Mouse (Mus musculus): ENCODE data around the gene Cmtm5. TPM values are rescaled to one million over a fixed set of nuclear protein-coding genes. Genes with fewer than 3 reads are reported as not detected.

The Cmtm5 gene
- total and polyA plus RNA-seq, 3 experiments = not detected

GRCm38 (mm10) chr14:54939434-54940175 lies 3.5 kb downstream of the Cmtm5 start (continued):
- TF ChIP-seq USF2 (IDR thresholded peaks at IDR 0.05; ENCODE audit: borderline replicate concordance in 1 of 2, insufficient read depth in 1 of 2, low read depth in 1 of 2, low read length in 2 of 2) (no peak), MAFK (IDR thresholded peaks at IDR 0.05; ENCODE audit: borderline replicate concordance, low read depth, low read length) (no peak), USF1 (IDR thresholded peaks at IDR 0.05; ENCODE audit: low read depth, low read length) (no peak), ELF1 (IDR thresholded peaks at IDR 0.05; ENCODE audit: low read depth, low read length) (no peak), BHLHE40 (IDR thresholded peaks at IDR 0.05; ENCODE audit: borderline replicate concordance, low read depth, low read length) (no peak), CHD1 (IDR thresholded peaks at IDR 0.05; ENCODE audit: low read depth, low read length) (no peak), POLR2AphosphoS2 (IDR thresholded peaks at IDR 0.05; ENCODE audit: low read length) (no peak), MEF2A (IDR thresholded peaks at IDR 0.05; ENCODE audit: extremely low read depth, insufficient replicate concordance, low read depth, low read length, poor library complexity, severe bottlenecking) (no peak), HCFC1 (IDR thresholded peaks at IDR 0.05; ENCODE audit: low read depth, low read length) (no peak), TBP (IDR thresholded peaks at IDR 0.05; ENCODE audit: low read depth, low read length) (no peak)

GRCm38 (mm10) chr14:54940176-54940530 lies 4.1 kb downstream of the Cmtm5 start:
- Histone ChIP-seq H3K27ac (ENCODE audit: control insufficient read depth, low read depth, low read length) (no peak overlapping the region), H3K79me2 (ENCODE audit: control insufficient read depth, insufficient read depth, low read length, poor library complexity) (no peaks in the 10 kb centered on the region), H3K36me3 (ENCODE audit: control insufficient read depth in 1 of 2, insufficient read depth in 2 of 2, low read length in 2 of 2) (peaks cover 0 to 5% of the 10 kb centered on the region in 2 experiments; a peak in 1 of 4 replicates), H3K9ac (ENCODE audit: control insufficient read depth, low read depth, low read length, poor library complexity, severe bottlenecking) (no peak overlapping the region), H3K27me3 (ENCODE audit: control insufficient read depth in 1 of 2, insufficient read depth in 2 of 2, low read length in 2 of 2) (0 out of 4 replicates have a peak, but pooled peaks cover 0 to under 1% of the 10 kb centered on the region in 2 experiments), H3K4me3 (ENCODE audit: control insufficient read depth in 1 of 2, insufficient read depth in 1 of 2, low read depth in 2 of 2, low read length in 2 of 2) (no peak overlapping the region), H3K9me3 (replicated peaks; ENCODE audit: insufficient read depth, low read length) (no peaks in the 10 kb centered on the region), H3K4me1 (ENCODE audit: control insufficient read depth in 1 of 2, insufficient read depth in 2 of 2, low read length in 2 of 2) (peaks cover 0 to 8% of the 10 kb centered on the region in 2 experiments; a peak in 1 of 4 replicates)
- TF ChIP-seq USF1 (IDR thresholded peaks at IDR 0.05; ENCODE audit: low read depth, low read length) = no peak
- no peak for TF ChIP-seq MEF2A (IDR thresholded peaks at IDR 0.05; ENCODE audit: extremely low read depth, insufficient replicate concordance, low read depth, low read length, poor library complexity, severe bottlenecking)
- no peak for TF ChIP-seq GABPA (IDR thresholded peaks at IDR 0.05; ENCODE audit: low read depth, low read length)
- DNase-seq (ENCODE audit: low read depth, low spot score) = no peak

DNA sequence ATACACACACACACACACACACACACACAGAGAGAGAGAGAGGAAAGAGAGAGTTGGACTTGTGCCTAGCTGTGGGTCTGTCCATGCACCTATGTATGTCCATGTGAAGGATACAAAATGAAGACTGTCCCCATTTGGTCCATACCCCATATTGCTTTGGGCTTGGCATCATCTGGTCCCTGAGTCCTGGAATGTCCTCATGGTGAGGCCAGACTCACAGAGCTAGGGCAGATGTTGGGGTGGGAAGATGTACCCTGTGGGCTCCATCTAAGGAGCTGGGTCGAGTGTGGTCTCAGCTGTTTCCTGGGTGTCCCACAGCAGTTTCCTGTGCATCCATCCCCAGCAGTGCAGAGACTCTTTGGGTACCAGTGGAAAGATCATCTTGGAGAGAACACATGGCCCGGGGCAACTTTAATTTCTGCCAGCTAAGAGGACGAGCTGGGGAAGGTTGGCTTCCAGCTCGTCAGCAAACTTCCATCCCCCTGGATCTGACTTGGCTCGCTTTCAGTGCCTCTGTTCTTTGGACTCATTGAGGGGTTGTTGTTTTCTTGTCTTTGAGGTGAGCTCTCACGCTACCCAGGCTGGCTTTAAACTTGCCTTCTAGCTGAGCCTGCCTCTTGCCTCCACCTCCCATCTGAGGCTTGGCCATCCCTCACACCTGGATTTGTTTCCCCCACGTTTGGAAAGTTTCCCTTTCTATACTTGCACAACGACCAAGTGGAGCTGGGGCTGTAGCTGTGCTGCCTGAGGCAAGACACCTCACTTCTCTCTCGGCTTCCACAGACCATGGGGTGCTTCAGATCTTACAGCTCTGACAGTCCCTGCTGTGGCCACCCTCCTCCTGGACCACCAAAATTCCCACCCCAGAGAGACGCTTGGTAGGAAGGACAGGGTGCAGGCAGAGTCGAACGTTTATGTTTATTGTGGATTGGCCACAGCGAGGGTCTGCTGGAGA lies 5.2 kb downstream of the Cmtm5 start:
- Histone ChIP-seq H3K4me1 (ENCODE audit: control insufficient read depth in 1 of 2, insufficient read depth in 2 of 2, low read length in 2 of 2) (peaks cover 0 to 8% of the 10 kb centered on the region in 2 experiments; a peak in 1 of 4 replicates), H3K79me2 (ENCODE audit: control insufficient read depth, insufficient read depth, low read length, poor library complexity) (no peaks in the 10 kb centered on the region), H3K9ac (ENCODE audit: control insufficient read depth, low read depth, low read length, poor library complexity, severe bottlenecking) (no peak overlapping the region), H3K27ac (ENCODE audit: control insufficient read depth, low read depth, low read length) (no peak overlapping the region), H3K9me3 (replicated peaks; ENCODE audit: insufficient read depth, low read length) (no peaks in the 10 kb centered on the region), H3K27me3 (ENCODE audit: control insufficient read depth in 1 of 2, insufficient read depth in 2 of 2, low read length in 2 of 2) (no peaks in the 10 kb centered on the region; a peak in 1 of 4 replicates), H3K36me3 (ENCODE audit: control insufficient read depth in 1 of 2, insufficient read depth in 2 of 2, low read length in 2 of 2) (peaks cover 0 to 5% of the 10 kb centered on the region in 2 experiments; a peak in 1 of 4 replicates), H3K4me3 (ENCODE audit: control insufficient read depth in 1 of 2, insufficient read depth in 1 of 2, low read depth in 2 of 2, low read length in 2 of 2) (no peak overlapping the region)
- no peak for DNase-seq (ENCODE audit: low read depth, low spot score)
- TF ChIP-seq MAFK (IDR thresholded peaks at IDR 0.05; ENCODE audit: borderline replicate concordance, low read depth, low read length) (no peak), GATA1 (IDR thresholded peaks at IDR 0.05; ENCODE audit: low read depth, low read length) (no peak), POLR2AphosphoS5 (IDR thresholded peaks at IDR 0.05; ENCODE audit: borderline replicate concordance, low read depth, low read length) (no peak), SIN3A (IDR thresholded peaks at IDR 0.05; ENCODE audit: low read length) (no peak), RAD21 (IDR thresholded peaks at IDR 0.05; ENCODE audit: low read depth, low read length) (no peak), MEF2A (IDR thresholded peaks at IDR 0.05; ENCODE audit: extremely low read depth, insufficient replicate concordance, low read depth, low read length, poor library complexity, severe bottlenecking) (no peak), ZC3H11A (IDR thresholded peaks at IDR 0.05; ENCODE audit: low read depth, low read length) (no peak), NRF1 (IDR thresholded peaks at IDR 0.05; ENCODE audit: insufficient read depth, low read depth, low read length, poor library complexity, severe bottlenecking) (no peak), SMC3 (IDR thresholded peaks at IDR 0.05; ENCODE audit: low read depth, low read length) (no peak), CHD1 (IDR thresholded peaks at IDR 0.05; ENCODE audit: low read depth, low read length) (no peak), ZMIZ1 (IDR thresholded peaks at IDR 0.05; ENCODE audit: low read depth, low read length) (no peak), EP300 (IDR thresholded peaks at IDR 0.05; ENCODE audit: low read depth in 1 of 2, low read length in 2 of 2) (no peak), JUND (IDR thresholded peaks at IDR 0.05; ENCODE audit: low read depth, low read length) (no peak), ZKSCAN1 (IDR thresholded peaks at IDR 0.05; ENCODE audit: low read depth, low read length) (no peak), POLR2AphosphoS2 (IDR thresholded peaks at IDR 0.05; ENCODE audit: low read length) (no peak), ETS1 (IDR thresholded peaks at IDR 0.05; ENCODE audit: low read depth, low read length) (no peak)
